Mouse (Mus musculus): Measurements from ENCODE around the gene Cacnb2. TPM values are rescaled to one million over a fixed set of nuclear protein-coding genes. Genes with fewer than 3 reads are reported as not detected.

The Cacnb2 gene
- total RNA-seq, 1 experiment, result 0.54 TPM

GRCm38 (mm10) chr2:14917585-14918247, 314.8 kb downstream of the Cacnb2 start:
- in situ Hi-C loops (cut with MboI; ENCODE audit: low sequenced_read_pairs in 2 of 2, unreplicated experiment in 2 of 2), result no loop called here
- DNase-seq (ENCODE audit: low read depth, low spot score), result no peak

GRCm38 (mm10) chr2:14929866-14930265, 327.0 kb downstream of the Cacnb2 start:
- Histone ChIP-seq H3K4me3 (ENCODE audit: insufficient read depth in 1 of 2, low read depth in 1 of 2, low read length in 2 of 2, poor library complexity in 1 of 2, severe bottlenecking in 1 of 2) (no peak overlapping the region), H3K27ac (ENCODE audit: insufficient read depth, low read depth, low read length, poor library complexity, severe bottlenecking) (no peak overlapping the region), H3K36me3 (ENCODE audit: control insufficient read depth, insufficient read depth, low read length, poor library complexity, severe bottlenecking) (no peaks in the 10 kb centered on the region), H3K9ac (ENCODE audit: insufficient read depth, low read depth, low read length, poor library complexity, severe bottlenecking) (no peak overlapping the region), H3K4me1 (ENCODE audit: control insufficient read depth in 2 of 2, insufficient read depth in 2 of 2, low read length in 2 of 2, poor library complexity in 1 of 2) (no peaks in the 10 kb centered on the region), H3K9me3 (ENCODE audit: control insufficient read depth, insufficient read depth, low read depth, low read length) (no peaks in the 10 kb centered on the region)
- in situ Hi-C loops (cut with MboI; ENCODE audit: low sequenced_read_pairs in 2 of 2, unreplicated experiment in 2 of 2), result no loop called here
- no peak for DNase-seq (ENCODE audit: low read depth, low spot score)
- TF ChIP-seq ZNF384 (IDR thresholded peaks at IDR 0.05; ENCODE audit: low read depth, low read length), result no peak
- TF ChIP-seq HCFC1 (IDR thresholded peaks at IDR 0.05; ENCODE audit: borderline replicate concordance, insufficient read depth, low read length), result no peak
- no peak for TF ChIP-seq CHD2 (IDR thresholded peaks at IDR 0.05; ENCODE audit: low read depth, low read length)
- TF ChIP-seq MAFK (IDR thresholded peaks at IDR 0.05; ENCODE audit: insufficient read depth, low read depth, low read length), result no peak
- no peak for TF ChIP-seq ZC3H11A (IDR thresholded peaks at IDR 0.05; ENCODE audit: borderline replicate concordance, low read depth, low read length)

More at GRCm38 (mm10) chr2:14917585-14918247, 314.8 kb downstream of the Cacnb2 start:
- H3K27ac ChIP-seq (ENCODE audit: insufficient read depth, low read depth, low read length, poor library complexity, severe bottlenecking), result no peak overlapping the region
- no peak overlapping the region for H3K4me3 ChIP-seq (ENCODE audit: insufficient read depth in 1 of 2, low read depth in 1 of 2, low read length in 2 of 2, poor library complexity in 1 of 2, severe bottlenecking in 1 of 2)
- H3K9ac ChIP-seq (ENCODE audit: insufficient read depth, low read depth, low read length, poor library complexity, severe bottlenecking), result no peak overlapping the region
- TF ChIP-seq MAFK (IDR thresholded peaks at IDR 0.05; ENCODE audit: insufficient read depth, low read depth, low read length) (no peak), ZC3H11A (IDR thresholded peaks at IDR 0.05; ENCODE audit: borderline replicate concordance, low read depth, low read length) (no peak), CHD2 (IDR thresholded peaks at IDR 0.05; ENCODE audit: low read depth, low read length) (no peak)
- H3K4me1 ChIP-seq (ENCODE audit: control insufficient read depth in 2 of 2, insufficient read depth in 2 of 2, low read length in 2 of 2, poor library complexity in 1 of 2), result no peaks in the 10 kb centered on the region
- no peaks in the 10 kb centered on the region for H3K9me3 ChIP-seq (ENCODE audit: control insufficient read depth, insufficient read depth, low read depth, low read length)
- no peaks in the 10 kb centered on the region for H3K36me3 ChIP-seq (ENCODE audit: control insufficient read depth, insufficient read depth, low read length, poor library complexity, severe bottlenecking)

- TF ChIP-seq CHD2 (IDR thresholded peaks at IDR 0.05; ENCODE audit: low read depth, low read length) (no peak), HCFC1 (IDR thresholded peaks at IDR 0.05; ENCODE audit: borderline replicate concordance, insufficient read depth, low read length) (no peak), ZC3H11A (IDR thresholded peaks at IDR 0.05; ENCODE audit: borderline replicate concordance, low read depth, low read length) (no peak)
Observed at GRCm38 (mm10) chr2:14931968-14932367, 329.1 kb downstream of the Cacnb2 start.

GRCm38 (mm10) chr2:14936492-14936891, 333.6 kb downstream of the Cacnb2 start:
- no peaks in the 10 kb centered on the region for H3K36me3 ChIP-seq (ENCODE audit: control insufficient read depth, insufficient read depth, low read length, poor library complexity, severe bottlenecking)

More at GRCm38 (mm10) chr2:14931968-14932367, 329.1 kb downstream of the Cacnb2 start:
- Histone ChIP-seq H3K9me3 (ENCODE audit: control insufficient read depth, insufficient read depth, low read depth, low read length) (no peaks in the 10 kb centered on the region), H3K4me1 (ENCODE audit: control insufficient read depth in 2 of 2, insufficient read depth in 2 of 2, low read length in 2 of 2, poor library complexity in 1 of 2) (no peaks in the 10 kb centered on the region), H3K36me3 (ENCODE audit: control insufficient read depth, insufficient read depth, low read length, poor library complexity, severe bottlenecking) (no peaks in the 10 kb centered on the region), H3K9ac (ENCODE audit: insufficient read depth, low read depth, low read length, poor library complexity, severe bottlenecking) (no peak overlapping the region), H3K4me3 (ENCODE audit: insufficient read depth in 1 of 2, low read depth in 1 of 2, low read length in 2 of 2, poor library complexity in 1 of 2, severe bottlenecking in 1 of 2) (no peak overlapping the region), H3K27ac (ENCODE audit: insufficient read depth, low read depth, low read length, poor library complexity, severe bottlenecking) (no peak overlapping the region)
- DNase-seq (ENCODE audit: low read depth, low spot score), result no peak
- in situ Hi-C loops (cut with MboI; ENCODE audit: low sequenced_read_pairs in 2 of 2, unreplicated experiment in 2 of 2), result no loop called here

GRCm38 (mm10) chr2:14942261-14942660, 339.4 kb downstream of the Cacnb2 start:
- H3K36me3 ChIP-seq (ENCODE audit: control insufficient read depth, insufficient read depth, low read length, poor library complexity, severe bottlenecking), result no peaks in the 10 kb centered on the region
- H3K4me3 ChIP-seq (ENCODE audit: insufficient read depth in 1 of 2, low read depth in 1 of 2, low read length in 2 of 2, poor library complexity in 1 of 2, severe bottlenecking in 1 of 2), result no peak overlapping the region
- TF ChIP-seq MAFK (IDR thresholded peaks at IDR 0.05; ENCODE audit: insufficient read depth, low read depth, low read length) (no peak), ZNF384 (IDR thresholded peaks at IDR 0.05; ENCODE audit: low read depth, low read length) (no peak), CHD2 (IDR thresholded peaks at IDR 0.05; ENCODE audit: low read depth, low read length) (no peak), HCFC1 (IDR thresholded peaks at IDR 0.05; ENCODE audit: borderline replicate concordance, insufficient read depth, low read length) (no peak), ZC3H11A (IDR thresholded peaks at IDR 0.05; ENCODE audit: borderline replicate concordance, low read depth, low read length) (no peak)
- no peak overlapping the region for H3K27ac ChIP-seq (ENCODE audit: insufficient read depth, low read depth, low read length, poor library complexity, severe bottlenecking)
- in situ Hi-C loops (cut with MboI; ENCODE audit: low sequenced_read_pairs in 2 of 2, unreplicated experiment in 2 of 2), result no loop called here
- H3K9ac ChIP-seq (ENCODE audit: insufficient read depth, low read depth, low read length, poor library complexity, severe bottlenecking), result no peak overlapping the region
- no peaks in the 10 kb centered on the region for H3K4me1 ChIP-seq (ENCODE audit: control insufficient read depth in 2 of 2, insufficient read depth in 2 of 2, low read length in 2 of 2, poor library complexity in 1 of 2)
- no peak for DNase-seq (ENCODE audit: low read depth, low spot score)
- no peaks in the 10 kb centered on the region for H3K9me3 ChIP-seq (ENCODE audit: control insufficient read depth, insufficient read depth, low read depth, low read length)

More at GRCm38 (mm10) chr2:14936492-14936891, 333.6 kb downstream of the Cacnb2 start:
- in situ Hi-C loops (cut with MboI; ENCODE audit: low sequenced_read_pairs in 2 of 2, unreplicated experiment in 2 of 2), result no loop called here
- Histone ChIP-seq H3K4me3 (ENCODE audit: insufficient read depth in 1 of 2, low read depth in 1 of 2, low read length in 2 of 2, poor library complexity in 1 of 2, severe bottlenecking in 1 of 2) (no peak overlapping the region), H3K27ac (ENCODE audit: insufficient read depth, low read depth, low read length, poor library complexity, severe bottlenecking) (no peak overlapping the region), H3K9ac (ENCODE audit: insufficient read depth, low read depth, low read length, poor library complexity, severe bottlenecking) (no peak overlapping the region), H3K4me1 (ENCODE audit: control insufficient read depth in 2 of 2, insufficient read depth in 2 of 2, low read length in 2 of 2, poor library complexity in 1 of 2) (no peaks in the 10 kb centered on the region), H3K9me3 (ENCODE audit: control insufficient read depth, insufficient read depth, low read depth, low read length) (no peaks in the 10 kb centered on the region)
- DNase-seq (ENCODE audit: low read depth, low spot score), result no peak
- no peak for TF ChIP-seq ZNF384 (IDR thresholded peaks at IDR 0.05; ENCODE audit: low read depth, low read length)
- TF ChIP-seq HCFC1 (IDR thresholded peaks at IDR 0.05; ENCODE audit: borderline replicate concordance, insufficient read depth, low read length), result no peak
- TF ChIP-seq ZC3H11A (IDR thresholded peaks at IDR 0.05; ENCODE audit: borderline replicate concordance, low read depth, low read length), result no peak
- no peak for TF ChIP-seq CHD2 (IDR thresholded peaks at IDR 0.05; ENCODE audit: low read depth, low read length)
- TF ChIP-seq MAFK (IDR thresholded peaks at IDR 0.05; ENCODE audit: insufficient read depth, low read depth, low read length), result no peak

Data from ES-E14 (cell line).